Mouse (Mus musculus) common myeloid progenitor, adult 5-6 weeks (primary cell): ENCODE data around the gene Olfr427. TPM values are rescaled to one million over a fixed set of nuclear protein-coding genes. Genes with fewer than 3 reads are reported as not detected.

ENCODE experiments used
- ATAC-seq: replicated peaks from 2 replicates; pipeline ENCODE4 v1.8.0; 2016; ENCODE audit warnings: low read depth, mild to moderate bottlenecking, moderate TSS enrichment, inconsistent platforms; ENCODE audit not compliant: poor library complexity, severe bottlenecking
- total RNA-seq: library from RNA; stranded (forward); fragments of 200-1000, 187-1606 nt; gene quantifications from 2 replicates; pipeline ENCODE4 v1.2.3, GENCODE M21; 2017

Gene Olfr427
- not detected in 2 replicates for total RNA-seq

- ATAC-seq: no peak
These were observed at the start of gene Olfr427 for GRCm38 (mm10) chr1:174096591-174096990. Gene Olfr427, plus strand, starts transcription at chr1:174096891.

DNA sequence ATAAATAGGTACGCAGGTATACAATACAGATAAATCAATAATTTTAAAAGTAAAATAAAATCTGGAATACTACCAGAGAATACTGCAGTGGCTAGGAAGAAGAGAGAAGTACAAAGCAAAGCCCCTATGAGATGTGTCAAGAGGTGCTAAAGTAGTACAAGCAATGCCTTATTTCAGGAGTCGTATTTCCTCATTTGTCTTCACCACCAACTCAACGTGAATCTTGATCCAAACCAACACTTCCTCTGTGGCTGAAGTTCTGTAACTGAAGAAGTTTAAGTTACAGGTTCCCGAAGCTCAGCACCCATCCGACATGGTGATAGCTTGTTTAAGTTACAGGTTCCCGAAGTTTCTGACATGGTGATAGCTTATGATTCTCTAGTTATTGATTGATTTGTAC is 48.5 kb upstream of the Olfr427 start:
- ATAC-seq: peak; percentile 76

DNA sequence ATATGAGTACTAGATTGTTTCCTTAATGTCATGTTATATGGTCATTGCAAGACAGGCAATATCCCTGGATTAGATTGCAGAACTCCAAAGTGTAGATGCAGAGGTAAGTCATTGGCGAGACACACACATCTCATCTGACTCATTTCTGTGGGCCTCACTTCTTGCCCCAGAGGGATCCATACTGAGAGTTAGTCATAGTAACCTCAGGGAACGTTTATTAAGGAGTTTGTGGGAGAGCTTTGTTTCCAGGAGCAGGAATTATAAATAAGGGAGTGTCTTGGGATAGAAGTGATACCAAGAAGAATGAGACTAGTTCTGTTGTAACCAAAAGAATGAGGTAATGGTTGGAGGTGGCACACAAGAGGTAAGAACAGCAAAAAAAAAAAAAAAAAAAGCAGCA is 47.8 kb upstream of the Olfr427 start, which contains the start of gene Olfr432:
Olfr432 (plus strand) TSS at position 313 of the 400 bp plus-strand sequence.
- ATAC-seq: no peak

DNA sequence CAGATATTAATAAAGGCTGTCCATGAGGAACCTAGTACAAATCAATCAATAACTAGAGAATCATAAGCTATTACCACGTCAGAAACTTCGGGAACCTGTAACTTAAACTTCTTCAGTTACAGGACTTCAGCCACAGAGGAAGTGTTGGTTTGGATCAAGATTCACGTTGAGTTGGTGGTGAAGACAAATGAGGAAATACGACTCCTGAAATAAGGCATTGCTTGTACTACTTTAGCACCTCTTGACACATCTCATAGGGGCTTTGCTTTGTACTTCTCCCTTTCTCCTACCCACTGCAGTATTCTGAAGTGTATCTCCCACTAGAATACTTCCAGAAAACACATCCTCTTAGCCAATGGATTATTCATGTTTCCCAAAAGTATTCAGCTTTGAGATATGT is 47.3 kb upstream of the Olfr427 start:
- ATAC-seq: peak; percentile 78

DNA sequence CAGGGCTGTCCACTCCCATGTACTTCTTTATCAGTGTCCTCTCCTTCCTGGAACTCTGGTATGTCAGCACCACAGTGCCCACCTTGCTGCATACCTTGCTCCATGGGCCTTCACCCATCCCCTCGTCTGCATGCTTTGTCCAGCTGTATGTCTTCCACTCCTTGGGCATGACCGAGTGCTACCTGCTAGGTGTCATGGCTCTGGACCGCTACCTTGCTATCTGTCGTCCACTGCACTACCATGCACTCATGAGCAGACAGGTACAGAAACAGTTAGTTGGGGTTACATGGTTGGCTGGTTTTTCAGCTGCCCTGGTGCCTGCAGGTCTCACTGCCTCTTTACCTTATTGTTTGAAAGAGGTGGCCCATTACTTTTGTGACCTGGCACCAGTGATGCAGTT is 46.2 kb upstream of the Olfr427 start:
- ATAC-seq: no peak

- ATAC-seq: no peak
These were observed 45.2 kb upstream of the Olfr427 start for GRCm38 (mm10) chr1:174051515-174051914.

DNA sequence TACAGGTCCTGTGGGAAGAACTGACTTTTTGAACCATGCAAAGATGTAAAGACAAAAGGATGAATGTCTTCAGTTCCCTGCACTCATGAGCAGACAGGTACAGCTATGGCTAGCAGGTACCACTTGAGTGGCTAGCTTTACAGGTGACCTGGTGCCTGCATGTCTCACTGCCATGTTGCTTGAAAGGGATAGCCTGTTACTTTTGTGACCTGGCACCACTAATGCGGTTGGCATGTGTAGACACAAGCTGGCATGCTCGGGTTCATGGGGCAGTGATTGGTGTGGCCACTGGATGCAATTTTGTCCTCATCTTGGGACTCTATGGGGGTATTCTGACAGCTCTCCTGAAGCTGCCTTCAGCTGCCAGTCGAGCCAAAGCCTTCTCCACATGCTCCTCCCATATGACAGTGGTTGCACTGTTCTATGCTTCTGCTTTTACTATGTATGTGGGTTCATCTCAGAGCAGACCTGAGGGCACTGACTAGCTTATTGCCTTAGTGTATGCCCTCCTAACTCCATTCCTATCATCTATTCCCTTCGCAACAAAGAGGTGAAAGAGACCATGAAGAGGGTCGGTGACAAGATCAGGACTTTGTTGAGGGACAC is 44.7 kb upstream of the Olfr427 start:
- peak; percentile 62 for ATAC-seq

DNA sequence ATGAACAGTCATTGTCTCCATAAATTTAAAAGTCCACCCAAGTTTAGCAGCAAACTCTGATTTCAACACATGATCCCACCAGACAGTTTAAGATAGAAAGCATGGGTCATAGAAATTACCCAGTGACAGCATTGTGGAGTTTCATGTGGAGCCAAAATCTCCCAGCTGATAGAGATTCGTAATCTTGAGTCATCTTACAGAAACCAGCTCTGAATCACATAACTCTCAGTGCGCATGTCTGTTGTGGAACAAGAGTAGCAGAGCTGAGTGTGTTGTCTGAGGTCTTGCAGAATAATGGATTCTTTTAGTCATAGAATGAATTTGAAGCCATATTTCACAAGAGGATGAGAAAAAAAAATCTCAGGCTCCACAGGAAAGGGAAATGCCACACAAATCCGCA is 43.7 kb upstream of the Olfr427 start:
- no peak for ATAC-seq

- peak; percentile 59; the same call in 1 of the 2 replicates for ATAC-seq
These were observed 41.4 kb upstream of the Olfr427 start for GRCm38 (mm10) chr1:174055248-174055647.

DNA sequence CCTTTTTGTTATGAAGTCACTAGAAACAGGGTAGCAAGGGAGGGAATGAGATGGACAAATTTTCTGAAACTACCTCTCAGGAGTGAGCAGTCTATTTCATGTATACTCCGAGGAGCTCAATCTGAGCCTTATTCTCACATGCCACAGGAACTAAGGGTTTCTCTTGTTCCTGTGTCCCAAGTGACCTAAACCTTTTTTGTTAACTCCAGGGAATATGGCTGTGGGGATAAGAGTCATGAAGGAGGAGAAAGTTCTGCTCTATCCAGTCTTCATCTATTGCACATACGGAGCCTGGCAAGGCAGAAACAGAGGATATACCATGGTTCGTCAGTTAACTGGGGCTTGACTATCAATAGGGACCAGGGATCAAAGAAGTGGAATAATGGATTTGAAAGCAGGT is 30.4 kb upstream of the Olfr427 start, which contains the start of gene Olfr430:
Olfr430 (plus strand) TSS at position 301 of the 400 bp plus-strand sequence.
- ATAC-seq: no peak

- no peak for ATAC-seq
These were observed 12.7 kb upstream of the Olfr427 start, which contains the start of gene Olfr429 for GRCm38 (mm10) chr1:174084031-174084430. Gene Olfr429, plus strand, starts transcription at chr1:174084331.

DNA sequence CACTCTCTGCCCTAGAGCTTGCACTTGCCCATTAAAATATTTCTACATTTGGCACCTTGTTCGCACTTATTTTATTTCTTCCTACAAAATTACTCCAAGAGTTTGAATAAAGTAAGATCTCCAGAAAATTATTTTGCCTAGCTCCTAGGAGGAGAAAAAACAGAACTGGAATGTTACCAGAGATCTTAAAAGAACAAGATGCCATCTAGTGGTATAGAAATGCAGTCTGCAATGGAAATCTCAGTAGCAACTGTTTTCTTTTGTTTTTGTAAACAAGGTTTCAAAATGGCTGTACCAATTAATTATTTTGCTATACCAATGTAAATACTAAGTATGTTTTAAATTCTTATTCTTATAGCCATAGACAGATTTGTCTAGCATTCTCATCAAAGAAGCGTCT is 7.0 kb downstream of the Olfr427 start:
- ATAC-seq: 0 out of 2 replicates have a peak, but pooled peaks have one; percentile 39

GRCm38 (mm10) chr1:174121062-174121461 is 24.4 kb downstream of the Olfr427 start, which contains the start of gene Olfr231:
Gene Olfr231, minus strand, starts transcription at chr1:174121162.
- ATAC-seq: no peak

DNA sequence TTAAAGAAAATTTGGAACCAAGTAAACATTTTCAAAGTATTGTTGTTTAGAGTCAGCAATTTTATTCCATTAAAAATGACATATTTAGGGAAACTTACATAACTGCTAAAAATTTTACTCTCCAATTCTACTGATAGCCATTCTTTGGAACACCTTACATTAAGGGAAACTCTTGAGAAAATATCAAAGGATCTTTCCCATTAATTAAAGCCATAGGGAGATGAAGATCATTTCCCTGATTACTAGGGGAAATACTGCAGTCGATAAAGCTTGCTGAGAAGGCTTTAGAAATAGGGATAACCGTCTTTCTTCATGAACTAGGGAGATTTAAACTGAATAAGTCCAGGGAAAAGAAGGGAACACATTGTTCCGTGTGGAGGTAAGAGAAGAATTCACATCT is 34.5 kb downstream of the Olfr427 start, which contains the start of gene Olfr424:
Olfr424 (plus strand) TSS at position 301 of the 400 bp plus-strand sequence.
- ATAC-seq: no peak

- ATAC-seq: no peak
These were observed 35.3 kb downstream of the Olfr427 start for GRCm38 (mm10) chr1:174131999-174132398.

- ATAC-seq: peak; percentile 58; the same call in 1 of the 2 replicates
These were observed 44.7 kb downstream of the Olfr427 start for GRCm38 (mm10) chr1:174141384-174141783.

DNA sequence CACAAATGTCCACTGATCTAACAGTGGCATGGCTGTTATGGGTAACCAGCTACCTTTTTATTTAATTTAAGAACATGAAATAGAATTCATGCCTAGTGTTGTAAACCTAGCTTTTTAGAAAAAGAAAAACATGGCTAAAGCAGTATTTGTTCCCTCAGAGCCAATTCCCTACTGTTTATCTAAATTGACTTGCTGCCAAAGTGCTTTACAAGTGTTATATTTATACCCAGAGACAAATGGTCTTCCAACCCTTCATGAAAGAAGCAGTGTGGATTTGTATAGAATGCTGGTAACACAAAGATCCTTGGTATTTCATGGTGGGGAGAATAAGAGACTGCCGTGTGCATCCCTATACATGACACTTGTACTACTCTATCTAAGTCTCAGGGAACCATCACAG is 50.0 kb downstream of the Olfr427 start:
- no peak for ATAC-seq

DNA sequence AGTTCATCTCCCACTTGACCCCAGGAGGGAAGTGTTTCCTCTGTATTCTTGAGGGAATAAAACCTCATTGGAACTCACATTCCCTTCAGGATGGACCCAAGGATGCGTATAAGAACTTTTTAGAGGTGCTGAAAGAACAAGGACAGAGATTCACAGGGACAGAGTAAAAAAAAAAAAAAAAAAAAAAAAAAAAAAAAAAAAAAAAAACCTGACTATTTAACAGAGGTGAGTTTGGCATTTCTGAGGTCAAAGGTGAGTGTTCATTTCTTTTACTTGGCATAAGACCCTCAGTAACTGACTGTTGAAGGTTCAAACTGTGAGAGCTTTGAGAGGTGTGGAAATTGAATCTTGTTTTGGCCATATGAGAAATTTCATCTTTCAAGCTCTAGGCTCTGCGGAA is 52.6 kb downstream of the Olfr427 start:
- no peak for ATAC-seq
